Mouse (Mus musculus) splenic B cell, adult 2 months (primary cell): ENCODE measurements around the gene Cdk14.

Experiments used
- DNase-seq: peaks from one replicate; pipeline ENCODE4 v3.0.0-alpha.2; 2011; ENCODE audit warnings: low read depth, low spot score
- H3K27me3 ChIP-seq: 2 replicates; pipeline ENCODE4 v1.6.1; 2012; ENCODE audit warnings: mild to moderate bottlenecking, low read length, moderate library complexity, mixed read lengths; ENCODE audit not compliant: control insufficient read depth, poor library complexity, insufficient read depth, severe bottlenecking
- H3K36me3 ChIP-seq: 2 replicates; pipeline ENCODE4 v1.6.1; 2012; ENCODE audit warnings: mild to moderate bottlenecking, low read length, moderate library complexity, mixed read lengths; ENCODE audit not compliant: control insufficient read depth, poor library complexity, insufficient read depth, severe bottlenecking

The Cdk14 gene

GRCm38 (mm10) chr5:5313195-5313760, 106.8 kb downstream of the Cdk14 start:
- DNase-seq, result no peak
- Histone ChIP-seq H3K27me3 (no peaks in the 10 kb centered on the region; the same call in 1 of the 2 replicates), H3K36me3 (no peaks in the 10 kb centered on the region)

- Histone ChIP-seq H3K36me3 (no peaks in the 10 kb centered on the region), H3K27me3 (no peaks in the 10 kb centered on the region)
- no peak for DNase-seq
These were observed 114.8 kb downstream of the Cdk14 start for GRCm38 (mm10) chr5:5305286-5305685.

- no peaks in the 10 kb centered on the region for H3K36me3 ChIP-seq
- DNase-seq, result no peak
These were observed 116.9 kb downstream of the Cdk14 start for GRCm38 (mm10) chr5:5303102-5303670.

GRCm38 (mm10) chr5:5301571-5302079, 118.5 kb downstream of the Cdk14 start:
- H3K27me3 ChIP-seq, result no peaks in the 10 kb centered on the region
- DNase-seq, result no peak
- H3K36me3 ChIP-seq, result no peaks in the 10 kb centered on the region

More at GRCm38 (mm10) chr5:5303102-5303670, 116.9 kb downstream of the Cdk14 start:
- no peaks in the 10 kb centered on the region for H3K27me3 ChIP-seq

GRCm38 (mm10) chr5:5300998-5301397, 119.1 kb downstream of the Cdk14 start:
- no peaks in the 10 kb centered on the region for H3K27me3 ChIP-seq
- DNase-seq, result no peak
- no peaks in the 10 kb centered on the region for H3K36me3 ChIP-seq

GRCm38 (mm10) chr5:5300290-5300689, 119.8 kb downstream of the Cdk14 start:
- H3K36me3 ChIP-seq, result no peaks in the 10 kb centered on the region
- no peak for DNase-seq
- no peaks in the 10 kb centered on the region for H3K27me3 ChIP-seq

GRCm38 (mm10) chr5:5297222-5297621, 122.9 kb downstream of the Cdk14 start:
- H3K36me3 ChIP-seq, result no peaks in the 10 kb centered on the region
- H3K27me3 ChIP-seq, result no peaks in the 10 kb centered on the region
- no peak for DNase-seq

GRCm38 (mm10) chr5:5296773-5297172, 123.3 kb downstream of the Cdk14 start:
- Histone ChIP-seq H3K27me3 (no peaks in the 10 kb centered on the region), H3K36me3 (no peaks in the 10 kb centered on the region)
- no peak for DNase-seq

GRCm38 (mm10) chr5:5292830-5293542, 127.1 kb downstream of the Cdk14 start:
- no peaks in the 10 kb centered on the region for H3K36me3 ChIP-seq
- H3K27me3 ChIP-seq, result no peaks in the 10 kb centered on the region
- no peak for DNase-seq

- DNase-seq, result no peak
- Histone ChIP-seq H3K27me3 (no peaks in the 10 kb centered on the region), H3K36me3 (no peaks in the 10 kb centered on the region)
These were observed 128.7 kb downstream of the Cdk14 start for GRCm38 (mm10) chr5:5291321-5291991.

- DNase-seq, result no peak
- Histone ChIP-seq H3K27me3 (no peaks in the 10 kb centered on the region), H3K36me3 (no peaks in the 10 kb centered on the region)
These were observed 129.4 kb downstream of the Cdk14 start for GRCm38 (mm10) chr5:5290714-5291113.

- Histone ChIP-seq H3K36me3 (no peaks in the 10 kb centered on the region), H3K27me3 (no peaks in the 10 kb centered on the region)
- DNase-seq, result no peak
These were observed 134.2 kb downstream of the Cdk14 start for GRCm38 (mm10) chr5:5285876-5286275.

GRCm38 (mm10) chr5:5284531-5284930, 135.6 kb downstream of the Cdk14 start:
- no peaks in the 10 kb centered on the region for H3K36me3 ChIP-seq
- no peak for DNase-seq
- no peaks in the 10 kb centered on the region for H3K27me3 ChIP-seq

GRCm38 (mm10) chr5:5283756-5284430, 136.2 kb downstream of the Cdk14 start:
- Histone ChIP-seq H3K27me3 (no peaks in the 10 kb centered on the region), H3K36me3 (no peaks in the 10 kb centered on the region)
- DNase-seq, result no peak
